In genomic region chr19:6418233-6418879, GRCm38 (mm10) we compare ENCODE assay signal across 8 mouse cellular contexts. TPM values are rescaled to one million over a fixed set of nuclear protein-coding genes. Genes with fewer than 3 reads are reported as not detected.
DNase-seq lines count a peak whose midpoint lies in the region; ATAC-seq and TF ChIP-seq lines count a peak whose summit lies in the region.

Gene Nrxn2, plus strand, starts transcription at chr19:6418731.

- H3K9me3 ChIP-seq in hindbrain, postnatal 0 days (ENCODE audit: low read length): no peaks in the 10 kb centered on the region

- peak within 1 kb of the TSS; percentile 70 for H3K27ac ChIP-seq in gastrocnemius, adult 2 months
- H3K27ac ChIP-seq in hindbrain, postnatal 0 days: peak within 1 kb of the TSS; percentile 94
- H3K27ac ChIP-seq in left cerebral cortex, adult 2 months: peak within 1 kb of the TSS; percentile 93

- TF ChIP-seq CTCF in gastrocnemius, adult 2 months (IDR thresholded peaks at IDR 0.05): peak; percentile 98; the same call in 1 of the 2 replicates
- peak; percentile 95 for TF ChIP-seq CTCF in hindbrain, postnatal 0 days (IDR thresholded peaks at IDR 0.05; ENCODE audit: low read depth)
- peak; percentile 98 for TF ChIP-seq CTCF in left cerebral cortex, adult 2 months (IDR thresholded peaks at IDR 0.05)

- intact Hi-C loops in gastrocnemius, adult 2 months (cut with DNase I): loop anchor here (1.0 kb wide), 1 partner anchor 34 kb away; no protein-coding TSS in a partner anchor
- intact Hi-C loops in left cerebral cortex, adult 2 months (cut with DNase I): loop anchor here (1.0 kb wide), 1 partner anchor 34 kb away; no protein-coding TSS in a partner anchor

- no peaks in the 10 kb centered on the region for H3K36me3 ChIP-seq in hindbrain, postnatal 0 days (ENCODE audit: insufficient read depth, low read length)

- H3K27me3 ChIP-seq in hindbrain, postnatal 0 days (ENCODE audit: insufficient read depth, low read length): no peaks in the 10 kb centered on the region

- peak within 1 kb of the TSS; percentile 80 for H3K9ac ChIP-seq in hindbrain, postnatal 0 days (replicated peaks; ENCODE audit: low read length)

- DNase-seq in gastrocnemius, adult 2 months: peak; percentile 91
- DNase-seq in hindbrain, postnatal 0 days (ENCODE audit: low spot score): peak; percentile 97
- DNase-seq in left cerebral cortex, adult 2 months (ENCODE audit: extremely low spot score in 1 of 2, low spot score in 2 of 2): peak; percentile 93 to 95
- peak; percentile 97 for DNase-seq in right cerebral cortex, adult 18-20 months
- DNase-seq in urinary bladder, postnatal 14 days (ENCODE audit: low spot score): peak; percentile 86

- H3K4me2 ChIP-seq in hindbrain, postnatal 0 days (ENCODE audit: low read depth, low read length): peak within 1 kb of the TSS; percentile 76

- WGBS in hindbrain, postnatal 0 days: under 1% methylated on average over 44 of the region's 46 CpGs

- peaks cover 50% of the 10 kb centered on the region for H3K4me1 ChIP-seq in hindbrain, postnatal 0 days (ENCODE audit: insufficient read depth, low read length)

- ATAC-seq in activated CD4-positive, CD25-positive, alpha-beta regulatory T cell, adult 4 months: peak; percentile 95
- ATAC-seq in common myeloid progenitor, adult 5-6 weeks (replicated peaks; ENCODE audit: low read depth, poor library complexity, severe bottlenecking): peak; percentile 73
- ATAC-seq in hindbrain, postnatal 0 days: peak; percentile 93
- peak; percentile 93 for ATAC-seq in megakaryocyte, adult 5-6 weeks (ENCODE audit: poor library complexity, severe bottlenecking)

- H3K4me3 ChIP-seq in gastrocnemius, adult 2 months: peak within 1 kb of the TSS; percentile 79
- H3K4me3 ChIP-seq in hindbrain, postnatal 0 days (ENCODE audit: low read length): peak within 1 kb of the TSS; percentile 73
- H3K4me3 ChIP-seq in left cerebral cortex, adult 2 months: peak within 1 kb of the TSS; percentile 63

RNA-seq across cellular contexts. Expression of gene Nrxn2, which starts in this region (rescaled TPM):
- under 1 TPM in 1 of 2 experiments, not detected in 1; 0.16 TPM for polyA plus RNA-seq in activated CD4-positive, CD25-positive, alpha-beta regulatory T cell, adult 4 months (2017; shearing (Covaris generic))
- not detected in 2 replicates for total RNA-seq in common myeloid progenitor, adult 5-6 weeks (2017)
- total RNA-seq in gastrocnemius, adult 2 months (2021): 1 to 10 TPM in 1 of 2 experiments, under 1 TPM in 1; 0.77 to 2.0 TPM
- total RNA-seq in hindbrain, postnatal 0 days (2014; rRNA removed): 355 and 426 TPM in 2 replicates
- 54.4 and 60.4 TPM in 2 replicates for polyA plus RNA-seq in hindbrain, postnatal 0 days (2015; fragmentation: Nextera tagmentation; extraction: Ambion mirVana)
- 100 to 1,000 TPM; 618 to 620 TPM for total RNA-seq in left cerebral cortex, adult 2 months (2021)
- 0.21 TPM in 1 of 2 replicates, not detected in the other for total RNA-seq in megakaryocyte, adult 5-6 weeks (2015)
- total RNA-seq in megakaryocyte, adult 5-6 weeks (2017): not detected in 2 replicates

Comparison
In these comparisons a context has a peak if more than half of its experiments do, and no peak if none do; other contexts are left out.
1. Peak in every context shown above with its lines: DNase-seq, ATAC-seq, H3K4me3 ChIP-seq and H3K27ac ChIP-seq.
2. RNA of gene Nrxn2 (total RNA-seq): 618 to 620 TPM in left cerebral cortex, adult 2 months and 355 to 426 TPM in hindbrain, postnatal 0 days; 0.77 to 2.0 TPM in gastrocnemius, adult 2 months, not detected in common myeloid progenitor, adult 5-6 weeks and 0.21 TPM in megakaryocyte, adult 5-6 weeks; every median in the first group is over 100 times any median in the second.
3. RNA of gene Nrxn2 (polyA plus RNA-seq): 54.4 to 60.4 TPM in hindbrain, postnatal 0 days; 0.16 TPM in activated CD4-positive, CD25-positive, alpha-beta regulatory T cell, adult 4 months; every median in the first group is over 10 times any median in the second.
4. Peak in ATAC-seq in activated CD4-positive, CD25-positive, alpha-beta regulatory T cell, adult 4 months; RNA of the gene not detected or under 1 TPM.
5. Peak in ATAC-seq in common myeloid progenitor, adult 5-6 weeks; RNA of the gene not detected or under 1 TPM.
6. Peak in ATAC-seq in megakaryocyte, adult 5-6 weeks; RNA of the gene not detected or under 1 TPM.